Mouse (Mus musculus) liver, adult 2 months (tissue): ENCODE data around the gene Myrip. TPM values are rescaled to one million over a fixed set of nuclear protein-coding genes. Genes with fewer than 3 reads are reported as not detected.
"Not testable (repeated sequence)": the region's sequence is repeated elsewhere in the genome, so short reads cannot be mapped to it uniquely, and the experiment has no call there.

Experiments
- DNase-seq: peaks from one replicate; pipeline ENCODE4 v3.0.0-alpha.2; 2011; ENCODE audit warnings: low read depth, low spot score; ENCODE audit errors: extremely low read depth
- H3K27ac ChIP-seq: fragments of 200-500 bp; replicated peaks from 2 replicates; pipeline ENCODE4 v1.5.1; 2012; ENCODE audit warnings: low read depth, mild to moderate bottlenecking, control low read depth, inconsistent platforms, low read length; ENCODE audit not compliant: insufficient read depth
- H3K27me3 ChIP-seq: fragments of 200-500 bp; 2 replicates; pipeline ENCODE4 v1.6.1; 2012; ENCODE audit warnings: mild to moderate bottlenecking, moderate library complexity, low read length, inconsistent platforms; ENCODE audit not compliant: control insufficient read depth, insufficient read depth
- H3K36me3 ChIP-seq: fragments of 200-500 bp; 2 replicates; pipeline ENCODE4 v1.6.1; 2012; ENCODE audit warnings: low read length, inconsistent platforms; ENCODE audit not compliant: control insufficient read depth, insufficient read depth
- H3K4me1 ChIP-seq: fragments of 200-500 bp; 2 replicates; pipeline ENCODE4 v1.6.1; 2011; ENCODE audit warnings: low read length; ENCODE audit not compliant: control insufficient read depth, insufficient read depth
- H3K4me3 ChIP-seq: fragments of 200-500 bp; 2 replicates; pipeline ENCODE4 v1.5.1; 2011; ENCODE audit warnings: low read depth, mild to moderate bottlenecking, control low read depth, low read length, moderate library complexity; ENCODE audit not compliant: insufficient read depth
- H3K79me2 ChIP-seq: fragments of 200-500 bp; 2 replicates; pipeline ENCODE4 v1.6.1; 2012; ENCODE audit warnings: inconsistent platforms, mild to moderate bottlenecking, low read length, moderate library complexity; ENCODE audit not compliant: control insufficient read depth, insufficient read depth
- H3K9ac ChIP-seq: fragments of 200-500 bp; 2 replicates; pipeline ENCODE4 v1.6.1; 2012; ENCODE audit warnings: low read depth, mild to moderate bottlenecking, control low read depth, inconsistent platforms, low read length
- CTCF ChIP-seq: fragments of 200-500 bp; IDR thresholded peaks from 2 replicates; pipeline ENCODE4 v1.5.1; 2011; ENCODE audit warnings: low read depth, low read length, control low read depth
- POLR2A ChIP-seq: fragments of 200-500 bp; IDR thresholded peaks from 2 replicates; pipeline ENCODE4 v1.6.1; 2011; ENCODE audit warnings: low read length, control low read depth; ENCODE audit not compliant: insufficient read depth; ENCODE audit errors: extremely low read depth
- WGBS: fragments of 180-500 bp; shearing (Covaris S2); methylation state at CpG from one replicate; pipeline ENCODE4 v1.1.7; 2018; 5-methylcytosine and 5-hydroxymethylcytosine counted together
- polyA plus RNA-seq: library from polyadenylated mRNA; depleted of rRNA; stranded (reverse); fragments of >200 nt; gene quantifications from 2 replicates; pipeline ENCODE4 v1.2.3, GENCODE M21; 2012
- total RNA-seq: library from RNA; depleted of rRNA; stranded (reverse); fragments of >200 nt; gene quantifications from 2 replicates; pipeline ENCODE4 v1.2.3, GENCODE M21; 2014

The Myrip gene
- total and polyA plus RNA-seq, 2 experiments: 0.09 to 0.28 TPM

DNA sequence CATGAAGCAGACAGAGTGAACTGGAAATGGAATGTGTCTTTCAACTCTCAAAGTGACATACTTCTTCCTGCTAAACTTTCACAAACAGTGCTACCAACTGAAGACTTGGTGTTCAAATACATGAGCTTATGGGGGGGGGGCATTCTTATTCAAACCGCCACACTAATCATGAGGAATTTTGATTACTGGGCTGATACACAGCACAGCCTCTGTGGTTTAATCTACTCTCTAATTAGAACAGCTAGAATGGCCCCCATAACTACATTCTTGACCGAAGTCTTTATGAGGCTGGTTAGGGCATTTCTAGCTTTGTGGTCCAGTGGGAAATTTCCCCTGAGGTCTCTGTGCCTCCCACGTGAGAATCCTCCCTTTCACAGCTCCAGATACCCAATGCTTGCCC is 13.9 kb downstream of the Myrip start:
- WGBS: 84% methylated on average over 3 of the region's 3 CpGs
- Histone ChIP-seq H3K27ac (no peak overlapping the region), H3K4me3 (no peak overlapping the region), H3K4me1 (no peaks in the 10 kb centered on the region), H3K79me2 (no peaks in the 10 kb centered on the region), H3K27me3 (peaks cover 3% of the 10 kb centered on the region; the same call in 1 of the 2 replicates), H3K9ac (no peak overlapping the region), H3K36me3 (no peaks in the 10 kb centered on the region)
- DNase-seq: no peak
- TF ChIP-seq CTCF (no peak), POLR2A (no peak)

DNA sequence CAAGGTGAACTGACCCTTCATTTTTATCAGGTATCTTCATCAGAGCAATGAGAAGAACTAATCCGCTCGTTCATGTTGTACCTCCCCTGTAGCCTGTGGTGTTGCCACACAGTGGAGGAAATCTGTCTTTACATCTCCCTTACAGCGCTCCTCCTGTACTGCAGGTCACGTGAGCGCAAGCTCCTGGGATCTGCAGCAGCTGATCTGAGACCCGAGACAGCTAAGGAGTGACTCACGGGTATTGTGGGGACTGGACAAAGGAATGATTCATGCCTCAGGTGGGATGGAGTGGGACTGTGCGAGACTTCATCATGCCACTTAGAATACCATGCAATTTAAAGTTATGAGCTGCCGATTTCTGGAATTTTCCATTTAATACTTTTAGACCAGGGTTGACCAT is 17.8 kb downstream of the Myrip start:
- Histone ChIP-seq H3K27ac (no peak overlapping the region), H3K9ac (no peak overlapping the region), H3K4me3 (no peak overlapping the region), H3K79me2 (no peaks in the 10 kb centered on the region), H3K36me3 (no peaks in the 10 kb centered on the region), H3K27me3 (peaks cover 3% of the 10 kb centered on the region; the same call in 1 of the 2 replicates), H3K4me1 (no peaks in the 10 kb centered on the region)
- TF ChIP-seq CTCF: no peak
- TF ChIP-seq POLR2A: no peak
- WGBS: 91% methylated on average over 9 of the region's 9 CpGs
- no peak for DNase-seq

DNA sequence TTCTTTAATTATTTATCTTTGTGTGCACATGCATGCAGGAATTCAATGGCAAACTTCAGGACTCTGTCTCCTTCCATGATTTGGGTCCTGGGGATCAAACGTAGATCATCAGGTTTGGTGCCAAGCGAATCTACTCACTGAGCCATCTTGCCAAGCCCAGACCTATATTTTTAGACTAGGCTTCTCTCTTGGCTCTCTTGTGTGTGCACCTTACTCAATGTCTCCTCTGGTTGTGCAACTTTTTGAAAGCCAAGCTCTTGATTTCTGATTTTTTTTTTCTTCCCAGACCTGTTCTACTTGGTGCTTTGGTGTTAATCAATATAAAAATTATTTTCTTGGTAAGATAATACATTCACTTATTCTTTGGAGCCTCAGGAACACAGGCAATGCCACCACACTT is 19.3 kb downstream of the Myrip start:
- Histone ChIP-seq H3K9ac (no peak overlapping the region), H3K4me1 (no peaks in the 10 kb centered on the region), H3K79me2 (no peaks in the 10 kb centered on the region), H3K27ac (no peak overlapping the region), H3K4me3 (no peak overlapping the region), H3K27me3 (peaks cover 3% of the 10 kb centered on the region; the same call in 1 of the 2 replicates), H3K36me3 (no peaks in the 10 kb centered on the region)
- 89% methylated on average over 2 of the region's 2 CpGs for WGBS
- DNase-seq: no peak
- TF ChIP-seq CTCF (no peak), POLR2A (no peak)

DNA sequence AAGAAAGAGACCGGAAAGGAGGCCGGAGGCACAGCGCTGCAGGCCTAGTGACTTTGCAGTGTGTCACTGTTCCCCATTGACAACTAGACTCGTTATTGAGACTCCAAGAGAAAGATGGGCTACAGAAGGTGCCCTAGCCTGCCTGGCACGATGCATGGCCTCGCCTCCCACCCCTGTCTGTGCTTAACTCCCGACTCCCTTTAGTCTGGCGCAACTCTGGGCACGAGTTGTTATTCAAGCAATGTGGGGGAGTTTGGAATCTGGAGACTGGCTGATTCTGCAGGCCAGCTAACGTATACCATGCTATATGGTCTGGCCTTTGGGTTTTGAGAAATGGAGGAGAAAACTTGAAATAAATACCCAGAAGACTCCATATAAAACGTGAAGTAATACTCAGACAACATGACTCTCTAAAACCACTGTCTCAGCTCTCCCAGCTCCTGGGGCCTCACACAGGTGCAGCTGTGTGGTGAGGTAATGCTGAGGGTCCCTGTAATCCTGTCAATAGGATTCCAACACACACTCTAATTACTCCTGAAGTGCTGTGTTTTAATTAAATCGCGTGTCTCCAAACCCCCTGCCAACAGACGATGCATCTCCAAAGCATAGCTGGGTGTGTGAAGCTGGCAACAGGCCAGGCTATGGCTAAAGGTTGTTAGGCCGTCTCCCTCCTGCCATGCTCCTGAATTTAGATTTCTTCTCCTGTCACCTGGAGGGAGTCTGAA is 21.6 kb downstream of the Myrip start:
- no peaks in the 10 kb centered on the region for H3K4me1 ChIP-seq
- no peak overlapping the region for H3K27ac ChIP-seq
- no peak for DNase-seq
- no peaks in the 10 kb centered on the region; the same call in 1 of the 2 replicates for H3K27me3 ChIP-seq
- TF ChIP-seq POLR2A: no peak
- no peak for TF ChIP-seq CTCF
- H3K4me3 ChIP-seq: no peak overlapping the region
- WGBS: 85% methylated on average over 15 of the region's 15 CpGs
- no peaks in the 10 kb centered on the region for H3K36me3 ChIP-seq
- no peaks in the 10 kb centered on the region for H3K79me2 ChIP-seq
- no peak overlapping the region for H3K9ac ChIP-seq

DNA sequence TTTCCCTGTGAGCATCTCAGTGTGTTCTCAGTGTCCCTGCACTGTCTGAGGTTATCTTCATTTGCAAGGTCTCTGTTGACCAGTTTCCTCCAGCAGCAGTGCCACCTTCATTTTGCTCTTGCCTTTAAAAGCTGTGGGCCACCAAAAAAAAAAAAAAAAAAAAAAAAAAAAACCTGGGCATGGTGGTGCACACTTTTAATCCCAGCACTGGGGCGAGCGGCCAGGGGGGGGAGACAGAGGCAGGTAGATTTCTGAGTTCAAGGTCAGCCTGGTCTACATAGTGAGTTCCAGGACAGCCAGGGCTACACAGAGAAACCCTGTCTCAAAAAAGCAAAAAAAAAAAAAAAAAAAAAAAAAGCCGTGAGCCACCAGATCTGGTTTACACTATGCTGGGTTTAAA is 29.7 kb downstream of the Myrip start:
- not testable (repeated sequence) for DNase-seq, H3K9ac ChIP-seq, H3K36me3 ChIP-seq, H3K4me1 ChIP-seq, H3K27ac ChIP-seq, H3K4me3 ChIP-seq, H3K27me3 ChIP-seq, H3K79me2 ChIP-seq
- 73% methylated on average over 3 of the region's 3 CpGs for WGBS

DNA sequence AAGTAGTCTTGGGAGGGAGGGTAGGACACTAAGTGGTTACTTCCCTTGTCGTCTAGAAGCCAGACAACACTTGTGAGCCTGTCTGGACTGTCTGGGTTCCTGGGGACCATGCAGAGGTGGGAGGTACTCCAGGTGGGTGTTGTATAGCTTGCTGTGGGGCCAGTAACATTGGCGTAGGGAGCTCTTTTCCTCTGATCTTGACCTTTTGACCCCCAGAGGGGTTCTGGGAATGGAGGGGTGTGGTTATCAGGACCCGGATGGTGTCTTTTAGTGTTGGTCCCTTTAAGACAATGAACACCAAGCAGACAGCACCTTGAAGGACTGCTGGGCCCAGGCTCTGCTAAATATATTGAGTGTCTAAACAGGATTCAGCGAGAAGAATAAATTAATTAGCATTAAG is 36.9 kb downstream of the Myrip start:
- Histone ChIP-seq H3K27ac (no peak overlapping the region), H3K27me3 (no peaks in the 10 kb centered on the region), H3K79me2 (no peaks in the 10 kb centered on the region), H3K4me1 (no peaks in the 10 kb centered on the region), H3K4me3 (no peak overlapping the region), H3K36me3 (no peaks in the 10 kb centered on the region), H3K9ac (no peak overlapping the region)
- no peak for DNase-seq
- TF ChIP-seq POLR2A: no peak
- TF ChIP-seq CTCF: no peak
- 77% methylated on average over 4 of the region's 4 CpGs for WGBS
